Mouse (Mus musculus) liver, embryonic 15.5 days (tissue): ENCODE data around the gene Fat2. TPM values are rescaled to one million over a fixed set of nuclear protein-coding genes. Genes with fewer than 3 reads are reported as not detected.

Experiments used
- ATAC-seq: fragments of 200-750 bp; cut with Nextera tagmentation; 2 replicates; pipeline ENCODE4 v1.8.0; 2017; ENCODE audit warnings: moderate number of reproducible peaks, mild to moderate bottlenecking, moderate library complexity; ENCODE audit not compliant: insufficient read depth
- H3K27ac ChIP-seq: fragments of 300-500 bp; sonication (generic); replicated peaks from 2 replicates; pipeline ENCODE4 v1.5.1; 2015; ENCODE audit warnings: mild to moderate bottlenecking, inconsistent platforms
- H3K27me3 ChIP-seq: fragments of 300-500 bp; sonication (generic); 2 replicates; pipeline ENCODE4 v1.6.1; 2015; ENCODE audit warnings: mild to moderate bottlenecking, inconsistent platforms
- H3K36me3 ChIP-seq: fragments of 300-500 bp; sonication (generic); replicated peaks from 2 replicates; pipeline ENCODE4 v1.6.1; 2015; ENCODE audit warnings: moderate library complexity, mild to moderate bottlenecking, inconsistent platforms
- H3K4me1 ChIP-seq: fragments of 300-500 bp; sonication (generic); replicated peaks from 2 replicates; pipeline ENCODE4 v1.6.1; 2015; ENCODE audit warnings: inconsistent platforms
- H3K4me2 ChIP-seq: fragments of 300-500 bp; sonication (generic); 2 replicates; pipeline ENCODE4 v1.6.1; 2015; ENCODE audit warnings: moderate library complexity, mild to moderate bottlenecking, inconsistent platforms
- H3K4me3 ChIP-seq: fragments of 300-500 bp; sonication (generic); replicated peaks from 2 replicates; pipeline ENCODE4 v1.5.1; 2015; ENCODE audit warnings: mild to moderate bottlenecking, inconsistent platforms
- H3K9ac ChIP-seq: fragments of 300-500 bp; sonication (generic); 2 replicates; pipeline ENCODE4 v1.6.1; 2015; ENCODE audit warnings: moderate library complexity, mild to moderate bottlenecking, inconsistent platforms
- H3K9me3 ChIP-seq: fragments of 300-500 bp; sonication (generic); replicated peaks from 2 replicates; pipeline ENCODE4 v1.6.1; 2016; ENCODE audit warnings: inconsistent platforms
- WGBS: fragments of 180-500 bp; shearing (Covaris S2); methylation state at CpG from one replicate; pipeline ENCODE4 v1.1.7; 2015; ENCODE audit warnings: mixed read lengths; ENCODE audit not compliant: insufficient replicate concordance; 5-methylcytosine and 5-hydroxymethylcytosine counted together
- polyA plus RNA-seq: library from polyadenylated mRNA; unstranded; fragments of >200 nt; fragmentation: Nextera tagmentation; extraction: Ambion mirVana; gene quantifications from 2 replicates; pipeline ENCODE4 v1.2.1, GENCODE M21; 2015

Gene Fat2
- polyA plus RNA-seq, 1 experiment from 2014 or later: not detected

DNA sequence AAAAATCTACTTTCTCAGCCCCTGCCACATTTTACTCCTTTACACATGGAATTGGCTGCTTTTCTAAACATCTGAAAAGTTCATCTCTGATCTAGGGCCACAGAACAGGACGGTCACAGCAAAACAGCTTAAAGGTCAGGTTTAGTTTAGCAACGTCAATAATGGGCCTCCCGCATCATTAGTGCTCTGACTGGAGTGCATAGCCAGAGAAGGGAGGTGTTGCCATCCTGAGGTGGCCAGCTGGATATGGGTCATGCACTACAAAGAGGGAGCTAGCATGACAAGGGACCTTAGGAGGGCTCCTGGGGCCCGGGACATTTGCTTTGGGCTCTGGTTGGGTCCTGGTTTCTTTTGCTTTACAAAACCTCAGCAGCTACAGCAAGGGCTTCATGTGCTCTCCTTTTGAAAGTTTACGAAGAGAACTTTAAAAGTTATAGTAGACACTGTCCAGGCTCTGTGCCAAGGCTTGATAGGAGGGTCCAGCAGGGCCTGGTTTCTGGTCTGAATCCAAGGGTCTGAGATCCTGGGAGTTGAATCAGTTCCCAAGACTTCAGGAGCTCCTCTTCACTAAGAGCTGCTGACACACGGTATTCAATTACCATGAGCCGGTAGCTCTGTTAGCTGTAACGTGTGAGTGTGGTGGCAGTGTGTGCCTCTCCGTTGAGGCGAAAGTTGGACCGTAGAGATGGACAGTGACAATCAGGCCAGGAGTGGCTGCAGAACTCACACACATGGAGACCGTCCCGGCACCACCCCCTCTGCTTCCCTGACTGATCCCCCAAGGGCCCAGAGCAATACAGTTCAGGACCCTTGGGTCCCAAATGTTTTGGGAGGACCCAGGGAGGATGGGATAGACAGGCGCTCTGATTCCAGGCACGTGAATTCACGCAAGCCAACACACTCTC, 6.2 kb downstream of the Fat2 start:
- no peaks in the 10 kb centered on the region for H3K4me1 ChIP-seq

GRCm38 (mm10) chr11:55327558-55328409, 8.6 kb downstream of the Fat2 start:
- H3K27ac ChIP-seq: no peak overlapping the region
- WGBS: 60% methylated on average over 9 of the region's 9 CpGs
- no peak overlapping the region for H3K4me2 ChIP-seq
- no peak overlapping the region for H3K9ac ChIP-seq
- H3K4me1 ChIP-seq: no peaks in the 10 kb centered on the region
- ATAC-seq: no peak
- H3K9me3 ChIP-seq: no peaks in the 10 kb centered on the region
- H3K36me3 ChIP-seq: no peaks in the 10 kb centered on the region
- no peaks in the 10 kb centered on the region for H3K27me3 ChIP-seq
- H3K4me3 ChIP-seq: no peak overlapping the region

More for the DNA sequence above, 6.2 kb downstream of the Fat2 start:
- H3K27me3 ChIP-seq: no peaks in the 10 kb centered on the region
- no peak overlapping the region for H3K4me2 ChIP-seq
- H3K9me3 ChIP-seq: no peaks in the 10 kb centered on the region
- no peak overlapping the region for H3K9ac ChIP-seq
- no peaks in the 10 kb centered on the region for H3K36me3 ChIP-seq
- no peak overlapping the region for H3K27ac ChIP-seq
- 68% methylated on average over 16 of the region's 16 CpGs for WGBS
- ATAC-seq: no peak
- no peak overlapping the region for H3K4me3 ChIP-seq

- Histone ChIP-seq H3K4me3 (no peak overlapping the region), H3K9ac (no peak overlapping the region), H3K27ac (no peak overlapping the region), H3K9me3 (no peaks in the 10 kb centered on the region), H3K4me1 (no peaks in the 10 kb centered on the region), H3K4me2 (no peak overlapping the region), H3K36me3 (no peaks in the 10 kb centered on the region), H3K27me3 (no peaks in the 10 kb centered on the region)
- ATAC-seq: no peak
- WGBS: 54% methylated on average over 5 of the region's 5 CpGs
Measured at GRCm38 (mm10) chr11:55327111-55327510, 9.3 kb downstream of the Fat2 start.

GRCm38 (mm10) chr11:55326211-55326610, 10.2 kb downstream of the Fat2 start:
- no peak overlapping the region for H3K4me3 ChIP-seq
- no peaks in the 10 kb centered on the region for H3K4me1 ChIP-seq
- H3K27ac ChIP-seq: no peak overlapping the region
- H3K36me3 ChIP-seq: no peaks in the 10 kb centered on the region
- no peaks in the 10 kb centered on the region for H3K9me3 ChIP-seq
- H3K4me2 ChIP-seq: no peak overlapping the region
- ATAC-seq: no peak
- no peaks in the 10 kb centered on the region for H3K27me3 ChIP-seq
- no peak overlapping the region for H3K9ac ChIP-seq
- whole genome bisulfite sequencing: 71% methylated on average over 7 of the region's 7 CpGs

DNA sequence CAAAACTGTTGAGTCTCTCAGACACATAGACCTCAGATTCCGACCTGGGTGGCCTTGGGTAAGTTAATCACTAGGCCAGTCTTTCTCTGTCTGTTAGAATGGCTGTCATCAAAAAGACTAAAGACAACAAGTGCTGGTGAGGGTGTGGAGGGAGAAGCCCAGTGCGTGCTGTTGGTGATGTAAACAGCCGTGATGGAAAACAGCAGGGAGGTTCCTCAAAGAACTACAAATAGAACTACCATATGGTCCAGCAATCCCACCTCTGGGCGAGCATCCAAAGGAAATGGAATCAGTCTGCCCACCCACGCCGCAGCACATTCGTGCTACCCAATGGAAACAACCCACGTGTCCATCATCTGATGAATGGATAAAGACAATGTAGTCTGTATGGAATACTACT, 12.5 kb downstream of the Fat2 start:
- no peaks in the 10 kb centered on the region for H3K4me1 ChIP-seq
- H3K36me3 ChIP-seq: no peaks in the 10 kb centered on the region
- H3K9me3 ChIP-seq: no peaks in the 10 kb centered on the region
- no peak overlapping the region for H3K9ac ChIP-seq
- H3K27ac ChIP-seq: no peak overlapping the region
- no peaks in the 10 kb centered on the region for H3K27me3 ChIP-seq
- H3K4me3 ChIP-seq: no peak overlapping the region
- H3K4me2 ChIP-seq: no peak overlapping the region
- WGBS: 64% methylated on average over 8 of the region's 8 CpGs
- ATAC-seq: no peak

DNA sequence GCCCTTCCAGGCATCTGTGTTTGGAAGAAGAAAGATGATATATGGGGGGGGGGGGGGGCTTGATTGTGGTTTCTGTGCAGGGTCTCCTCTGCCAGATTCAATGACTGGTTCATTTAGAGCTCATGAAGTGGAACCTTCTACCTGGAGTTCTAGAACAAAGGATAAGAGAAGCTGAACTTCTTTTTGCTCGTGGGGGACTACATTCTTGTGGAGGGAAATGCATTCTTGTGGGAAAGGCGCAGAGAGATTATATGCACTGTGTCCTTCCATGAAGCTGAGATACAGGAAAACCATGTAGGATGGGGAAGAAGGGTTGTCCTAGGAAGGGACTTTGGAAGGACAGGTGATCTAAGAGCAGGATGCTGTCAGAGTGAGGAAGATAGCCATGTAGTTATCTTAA, 15.4 kb downstream of the Fat2 start:
- Histone ChIP-seq H3K4me3 (no peak overlapping the region), H3K9ac (no peak overlapping the region), H3K4me2 (no peak overlapping the region), H3K27ac (no peak overlapping the region), H3K9me3 (no peaks in the 10 kb centered on the region), H3K4me1 (no peaks in the 10 kb centered on the region), H3K27me3 (no peaks in the 10 kb centered on the region), H3K36me3 (no peaks in the 10 kb centered on the region)
- 44% methylated on average over 2 of the region's 2 CpGs for WGBS
- no peak for ATAC-seq

GRCm38 (mm10) chr11:55315966-55316365, 20.4 kb downstream of the Fat2 start:
- H3K9ac ChIP-seq: no peak overlapping the region
- 62% methylated on average over 6 of the region's 6 CpGs for WGBS
- H3K36me3 ChIP-seq: no peaks in the 10 kb centered on the region
- H3K9me3 ChIP-seq: no peaks in the 10 kb centered on the region
- no peak overlapping the region for H3K4me3 ChIP-seq
- no peak overlapping the region for H3K4me2 ChIP-seq
- peaks cover 13% of the 10 kb centered on the region for H3K27me3 ChIP-seq
- no peak overlapping the region for H3K27ac ChIP-seq
- no peak for ATAC-seq
- no peaks in the 10 kb centered on the region for H3K4me1 ChIP-seq

GRCm38 (mm10) chr11:55314704-55315047, 21.7 kb downstream of the Fat2 start:
- WGBS: 30% methylated on average over 2 of the region's 2 CpGs
- H3K27ac ChIP-seq: no peak overlapping the region
- no peak overlapping the region for H3K4me3 ChIP-seq
- H3K36me3 ChIP-seq: no peaks in the 10 kb centered on the region
- peaks cover 13% of the 10 kb centered on the region for H3K27me3 ChIP-seq
- ATAC-seq: no peak
- H3K9ac ChIP-seq: no peak overlapping the region
- H3K4me2 ChIP-seq: no peak overlapping the region
- H3K4me1 ChIP-seq: no peaks in the 10 kb centered on the region
- no peaks in the 10 kb centered on the region for H3K9me3 ChIP-seq

GRCm38 (mm10) chr11:55313768-55314703, 22.3 kb downstream of the Fat2 start:
- H3K27ac ChIP-seq: no peak overlapping the region
- H3K4me2 ChIP-seq: no peak overlapping the region
- H3K4me1 ChIP-seq: no peaks in the 10 kb centered on the region
- H3K9ac ChIP-seq: no peak overlapping the region
- no peak overlapping the region for H3K4me3 ChIP-seq
- no peak for ATAC-seq
- peaks cover 13% of the 10 kb centered on the region for H3K27me3 ChIP-seq
- H3K36me3 ChIP-seq: no peaks in the 10 kb centered on the region
- no peaks in the 10 kb centered on the region for H3K9me3 ChIP-seq
- 23% methylated on average over 29 of the region's 29 CpGs for WGBS

DNA sequence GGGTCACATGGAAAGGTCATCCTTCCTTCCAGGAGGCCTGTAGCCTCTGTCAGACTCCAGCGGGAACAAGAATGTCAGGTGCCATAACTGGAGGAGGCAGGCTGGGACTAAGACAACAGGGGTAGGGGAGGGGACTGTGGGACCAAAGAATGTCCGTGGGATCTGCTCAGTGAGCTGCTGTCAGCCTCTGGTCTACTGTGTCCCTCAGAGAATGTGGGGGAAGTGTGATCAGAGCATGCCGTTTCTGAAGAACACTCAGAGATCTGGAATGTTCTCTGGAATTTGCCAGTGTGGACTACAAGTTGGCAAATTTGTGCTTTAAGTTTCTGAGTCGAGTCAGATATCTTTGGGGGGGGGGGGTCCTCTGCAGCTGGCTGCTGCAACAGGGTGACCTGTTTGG, 34.0 kb downstream of the Fat2 start:
- Histone ChIP-seq H3K4me2 (no peak overlapping the region), H3K36me3 (no peaks in the 10 kb centered on the region), H3K27ac (no peak overlapping the region), H3K4me1 (no peaks in the 10 kb centered on the region), H3K4me3 (no peak overlapping the region), H3K27me3 (no peaks in the 10 kb centered on the region), H3K9me3 (no peaks in the 10 kb centered on the region), H3K9ac (no peak overlapping the region)
- ATAC-seq: no peak
- 55% methylated on average over 4 of the region's 4 CpGs for WGBS
